Mouse (Mus musculus): ENCODE measurements around the gene Cmtm4. TPM values are rescaled to one million over a fixed set of nuclear protein-coding genes. Genes with fewer than 3 reads are reported as not detected.

Cmtm4 gene
- total and polyA plus RNA-seq, 2 experiments, result 9.8 to 10.0 TPM

DNA sequence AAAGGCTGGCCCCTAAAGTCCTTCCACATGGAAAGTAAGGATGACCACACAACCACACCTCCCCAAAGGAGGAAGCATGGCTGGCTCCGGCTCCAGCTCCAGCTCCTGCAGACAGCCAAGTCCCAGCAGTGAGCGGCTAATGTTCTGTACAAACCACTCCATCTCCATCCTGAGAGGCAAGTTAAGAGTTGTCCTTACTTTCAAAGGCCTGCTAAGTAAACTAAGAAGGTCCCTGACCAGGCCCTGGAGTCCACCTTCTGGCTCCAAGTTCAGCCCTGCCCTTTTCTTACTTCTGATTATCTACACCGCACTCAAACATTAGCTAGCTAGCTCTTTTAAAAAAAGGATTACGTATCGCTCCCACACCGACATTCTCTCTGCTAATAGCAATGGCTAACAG lies 1.8 kb downstream of the Cmtm4 start:
- 94% methylated on average over 6 of the region's 6 CpGs for WGBS
- Histone ChIP-seq H3K36me3 (ENCODE audit: control insufficient read depth, insufficient read depth, low read length) (no peaks in the 10 kb centered on the region), H3K4me3 (ENCODE audit: insufficient read depth, low read depth, low read length) (no peak overlapping the region), H3K4me1 (ENCODE audit: control insufficient read depth, insufficient read depth, low read length) (peaks cover 2% of the 10 kb centered on the region), H3K27ac (replicated peaks; ENCODE audit: insufficient read depth, low read depth, low read length) (no peak overlapping the region), H3K27me3 (ENCODE audit: control insufficient read depth, insufficient read depth, low read length) (no peaks in the 10 kb centered on the region), H3K9ac (ENCODE audit: low read depth, low read length) (no peak overlapping the region), H3K79me2 (ENCODE audit: control insufficient read depth, insufficient read depth, low read length) (peaks cover 38% of the 10 kb centered on the region; the same call in 1 of the 2 replicates)
- DNase-seq (ENCODE audit: extremely low read depth, low read depth, low spot score), result no peak
- TF ChIP-seq CTCF (IDR thresholded peaks at IDR 0.05; ENCODE audit: low read depth, low read length) (no peak), POLR2A (IDR thresholded peaks at IDR 0.05; ENCODE audit: extremely low read depth, insufficient read depth, low read length) (no peak)

DNA sequence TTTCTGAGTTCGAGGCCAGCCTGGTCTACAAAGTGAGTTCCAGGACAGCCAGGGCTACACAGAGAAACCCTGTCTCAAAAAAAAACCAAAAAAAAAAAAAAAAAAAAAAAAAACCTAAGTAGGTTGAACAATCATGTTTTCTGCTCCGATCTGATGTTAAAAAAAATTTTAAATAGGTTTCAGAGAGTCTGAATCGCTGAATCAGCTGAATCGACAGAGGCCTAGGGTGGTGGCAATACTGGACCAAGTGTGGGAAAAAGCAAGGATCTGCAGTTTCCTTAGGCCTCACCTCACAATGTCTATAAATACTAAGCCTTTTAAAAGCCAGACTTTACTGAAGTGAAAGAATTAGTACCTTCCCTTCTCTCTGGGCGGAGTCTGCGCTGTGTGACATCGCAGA lies 2.5 kb downstream of the Cmtm4 start:
- Histone ChIP-seq H3K36me3 (ENCODE audit: control insufficient read depth, insufficient read depth, low read length) (no peaks in the 10 kb centered on the region), H3K79me2 (ENCODE audit: control insufficient read depth, insufficient read depth, low read length) (peaks cover 38% of the 10 kb centered on the region; the same call in 1 of the 2 replicates), H3K27me3 (ENCODE audit: control insufficient read depth, insufficient read depth, low read length) (no peaks in the 10 kb centered on the region), H3K4me3 (ENCODE audit: insufficient read depth, low read depth, low read length) (no peak overlapping the region), H3K9ac (ENCODE audit: low read depth, low read length) (no peak overlapping the region), H3K27ac (replicated peaks; ENCODE audit: insufficient read depth, low read depth, low read length) (no peak overlapping the region), H3K4me1 (ENCODE audit: control insufficient read depth, insufficient read depth, low read length) (peaks cover 2% of the 10 kb centered on the region)
- DNase-seq (ENCODE audit: extremely low read depth, low read depth, low spot score), result no peak
- no peak for TF ChIP-seq CTCF (IDR thresholded peaks at IDR 0.05; ENCODE audit: low read depth, low read length)
- TF ChIP-seq POLR2A (IDR thresholded peaks at IDR 0.05; ENCODE audit: extremely low read depth, insufficient read depth, low read length), result no peak
- 96% methylated on average over 7 of the region's 7 CpGs for WGBS

- H3K36me3 ChIP-seq (ENCODE audit: control insufficient read depth, insufficient read depth, low read length), result no peaks in the 10 kb centered on the region
- H3K4me3 ChIP-seq (ENCODE audit: insufficient read depth, low read depth, low read length), result no peak overlapping the region
- WGBS, result 71% methylated on average over 8 of the region's 8 CpGs
- H3K27me3 ChIP-seq (ENCODE audit: control insufficient read depth, insufficient read depth, low read length), result no peaks in the 10 kb centered on the region
- TF ChIP-seq POLR2A (IDR thresholded peaks at IDR 0.05; ENCODE audit: extremely low read depth, insufficient read depth, low read length) (no peak), CTCF (IDR thresholded peaks at IDR 0.05; ENCODE audit: low read depth, low read length) (no peak)
- H3K4me1 ChIP-seq (ENCODE audit: control insufficient read depth, insufficient read depth, low read length), result peaks cover 11% of the 10 kb centered on the region
- peaks cover 58% of the 10 kb centered on the region for H3K79me2 ChIP-seq (ENCODE audit: control insufficient read depth, insufficient read depth, low read length)
- H3K9ac ChIP-seq (ENCODE audit: low read depth, low read length), result no peak overlapping the region
- DNase-seq (ENCODE audit: extremely low read depth, low read depth, low spot score), result no peak
- H3K27ac ChIP-seq (replicated peaks; ENCODE audit: insufficient read depth, low read depth, low read length), result no peak overlapping the region
Measured at GRCm38 (mm10) chr8:104390245-104390644, 5.4 kb downstream of the Cmtm4 start.

DNA sequence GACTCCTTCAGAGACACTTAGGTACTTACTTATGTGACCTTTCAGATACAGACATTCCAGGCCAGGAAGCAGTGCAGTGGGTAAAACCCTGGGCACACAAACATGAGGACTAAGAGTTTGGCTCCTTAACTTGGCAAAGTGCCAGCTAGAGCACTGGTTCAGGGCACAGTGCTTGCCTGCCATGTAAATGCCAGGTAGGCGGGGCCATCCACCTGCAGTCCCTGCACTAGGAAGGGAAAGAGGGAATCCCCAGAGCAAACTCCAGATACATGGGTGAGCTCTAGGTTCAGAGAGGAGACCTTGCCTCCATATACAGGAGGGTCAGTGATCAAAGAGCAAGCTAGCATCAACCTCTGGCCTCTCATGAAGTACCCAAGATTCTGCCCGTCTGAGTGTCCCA lies 7.6 kb downstream of the Cmtm4 start:
- Histone ChIP-seq H3K4me3 (ENCODE audit: insufficient read depth, low read depth, low read length) (no peak overlapping the region), H3K27ac (replicated peaks; ENCODE audit: insufficient read depth, low read depth, low read length) (0 out of 2 replicates have a peak overlapping the region, but pooled peaks have one; percentile 49)
- DNase-seq (ENCODE audit: extremely low read depth, low read depth, low spot score), result peak; percentile 98

GRCm38 (mm10) chr8:104387501-104387900 lies 8.1 kb downstream of the Cmtm4 start:
- Histone ChIP-seq H3K4me3 (ENCODE audit: insufficient read depth, low read depth, low read length) (no peak overlapping the region), H3K27me3 (ENCODE audit: control insufficient read depth, insufficient read depth, low read length) (no peaks in the 10 kb centered on the region), H3K9ac (ENCODE audit: low read depth, low read length) (no peak overlapping the region), H3K36me3 (ENCODE audit: control insufficient read depth, insufficient read depth, low read length) (no peaks in the 10 kb centered on the region), H3K4me1 (ENCODE audit: control insufficient read depth, insufficient read depth, low read length) (peaks cover 28% of the 10 kb centered on the region), H3K27ac (replicated peaks; ENCODE audit: insufficient read depth, low read depth, low read length) (0 out of 2 replicates have a peak overlapping the region, but pooled peaks have one; percentile 26), H3K79me2 (ENCODE audit: control insufficient read depth, insufficient read depth, low read length) (peaks cover 42% of the 10 kb centered on the region)
- TF ChIP-seq POLR2A (IDR thresholded peaks at IDR 0.05; ENCODE audit: extremely low read depth, insufficient read depth, low read length), result no peak
- TF ChIP-seq CTCF (IDR thresholded peaks at IDR 0.05; ENCODE audit: low read depth, low read length), result no peak
- WGBS, result 53% methylated on average over 7 of the region's 7 CpGs
- no peak for DNase-seq (ENCODE audit: extremely low read depth, low read depth, low spot score)

More for the DNA sequence above, 7.6 kb downstream of the Cmtm4 start:
- TF ChIP-seq POLR2A (IDR thresholded peaks at IDR 0.05; ENCODE audit: extremely low read depth, insufficient read depth, low read length), result no peak
- TF ChIP-seq CTCF (IDR thresholded peaks at IDR 0.05; ENCODE audit: low read depth, low read length), result no peak
- H3K4me1 ChIP-seq (ENCODE audit: control insufficient read depth, insufficient read depth, low read length), result peaks cover 25% of the 10 kb centered on the region
- H3K79me2 ChIP-seq (ENCODE audit: control insufficient read depth, insufficient read depth, low read length), result peaks cover 41% of the 10 kb centered on the region
- H3K36me3 ChIP-seq (ENCODE audit: control insufficient read depth, insufficient read depth, low read length), result no peaks in the 10 kb centered on the region
- no peaks in the 10 kb centered on the region for H3K27me3 ChIP-seq (ENCODE audit: control insufficient read depth, insufficient read depth, low read length)
- 32% methylated on average over 2 of the region's 2 CpGs for WGBS
- no peak overlapping the region for H3K9ac ChIP-seq (ENCODE audit: low read depth, low read length)

- no peaks in the 10 kb centered on the region for H3K27me3 ChIP-seq (ENCODE audit: control insufficient read depth, insufficient read depth, low read length)
- TF ChIP-seq POLR2A (IDR thresholded peaks at IDR 0.05; ENCODE audit: extremely low read depth, insufficient read depth, low read length), result no peak
- TF ChIP-seq CTCF (IDR thresholded peaks at IDR 0.05; ENCODE audit: low read depth, low read length), result no peak
- 84% methylated on average over 4 of the region's 4 CpGs for WGBS
- H3K79me2 ChIP-seq (ENCODE audit: control insufficient read depth, insufficient read depth, low read length), result peaks cover 36% of the 10 kb centered on the region
- no peak for DNase-seq (ENCODE audit: extremely low read depth, low read depth, low spot score)
- H3K36me3 ChIP-seq (ENCODE audit: control insufficient read depth, insufficient read depth, low read length), result no peaks in the 10 kb centered on the region
- H3K4me1 ChIP-seq (ENCODE audit: control insufficient read depth, insufficient read depth, low read length), result peaks cover 28% of the 10 kb centered on the region
- H3K27ac ChIP-seq (replicated peaks; ENCODE audit: insufficient read depth, low read depth, low read length), result no peak overlapping the region
- H3K9ac ChIP-seq (ENCODE audit: low read depth, low read length), result no peak overlapping the region
- H3K4me3 ChIP-seq (ENCODE audit: insufficient read depth, low read depth, low read length), result no peak overlapping the region
Measured at GRCm38 (mm10) chr8:104386693-104387092, 8.9 kb downstream of the Cmtm4 start.
